Mouse (Mus musculus) bone marrow, adult 2 months (tissue): Measurements from ENCODE around the gene Epb41l1.

Experiments used
- CTCF ChIP-seq: fragments of 200-500 bp; IDR thresholded peaks from 2 replicates; pipeline ENCODE4 v1.5.1; 2011; ENCODE audit warnings: low read length, control low read depth; ENCODE audit not compliant: control insufficient read depth, insufficient read depth
- POLR2A ChIP-seq: fragments of 200-500 bp; IDR thresholded peaks from 2 replicates; pipeline ENCODE4 v1.6.1; 2011; ENCODE audit warnings: low read depth, mild to moderate bottlenecking, control low read depth, low read length, borderline replicate concordance; ENCODE audit not compliant: control insufficient read depth

DNA sequence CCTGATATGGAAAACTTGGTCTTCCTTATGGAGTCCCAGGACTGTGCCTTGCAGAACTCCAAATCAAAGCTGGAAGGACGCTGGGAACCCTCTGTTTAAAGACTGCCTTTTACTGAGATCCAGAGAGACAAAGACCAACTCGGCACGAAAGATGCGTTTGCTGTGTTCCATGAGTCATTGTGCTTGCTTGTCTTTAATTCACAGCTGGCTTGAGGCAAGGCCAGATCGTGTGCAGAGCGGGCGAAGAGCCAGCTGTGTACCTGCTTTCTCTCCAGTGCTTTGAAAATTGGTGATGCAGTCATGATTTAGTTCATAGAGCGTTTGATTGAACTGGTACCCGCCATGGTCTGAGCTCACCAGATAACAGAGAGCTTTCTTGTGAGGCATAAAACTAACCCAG, 94.4 kb downstream of the Epb41l1 start:
- no peak for TF ChIP-seq CTCF
- no peak for TF ChIP-seq POLR2A
